Mouse (Mus musculus): ENCODE results near the gene Olfr993.

Olfr993 gene

DNA sequence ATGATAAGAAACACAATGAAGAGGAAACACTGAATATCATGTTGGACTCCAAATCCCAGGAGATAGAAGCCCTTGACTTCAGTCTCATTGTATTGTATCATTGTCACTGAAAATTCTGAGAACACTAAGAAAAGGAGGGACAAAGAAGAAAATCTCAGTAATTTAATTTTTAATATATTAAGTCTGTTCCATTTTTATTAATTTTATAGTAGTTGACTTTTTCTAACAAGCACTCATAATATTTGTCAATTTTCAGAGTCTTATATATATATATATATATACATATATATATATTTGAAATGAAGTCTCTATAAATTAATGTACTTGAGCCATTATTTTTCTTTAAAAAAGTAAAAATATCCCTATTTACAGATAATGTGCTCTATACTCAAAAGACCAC lies at the start of gene Olfr993:
Gene Olfr993 (minus strand): TSS at position 101 of the 400 bp plus-strand sequence.
- no peak for DNase-seq (ENCODE audit: low spot score)

DNA sequence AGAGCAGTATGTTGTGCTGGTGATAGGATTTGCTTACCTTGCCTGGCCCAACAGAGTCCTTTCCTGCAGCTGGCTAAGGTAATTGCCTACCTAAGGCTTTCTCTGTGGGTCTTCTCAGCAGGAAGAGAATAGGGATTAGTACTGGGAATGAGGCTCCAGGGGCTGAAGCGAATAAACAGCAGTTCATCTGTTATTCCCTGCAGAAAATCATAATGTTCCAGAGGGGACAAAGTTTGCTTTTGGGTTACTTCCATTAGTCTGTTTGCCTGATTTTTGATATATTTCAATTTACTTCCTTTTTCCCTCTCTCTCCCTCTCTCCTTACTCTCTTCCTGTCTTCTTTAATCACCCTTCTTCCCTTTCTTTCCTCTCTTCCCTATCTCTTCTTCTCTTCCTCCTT lies 28.9 kb upstream of the Olfr993 start, which contains the start of gene Olfr995:
Gene Olfr995 (minus strand): TSS at position 101 of the 400 bp plus-strand sequence.
- no peak for DNase-seq (ENCODE audit: low spot score)

DNA sequence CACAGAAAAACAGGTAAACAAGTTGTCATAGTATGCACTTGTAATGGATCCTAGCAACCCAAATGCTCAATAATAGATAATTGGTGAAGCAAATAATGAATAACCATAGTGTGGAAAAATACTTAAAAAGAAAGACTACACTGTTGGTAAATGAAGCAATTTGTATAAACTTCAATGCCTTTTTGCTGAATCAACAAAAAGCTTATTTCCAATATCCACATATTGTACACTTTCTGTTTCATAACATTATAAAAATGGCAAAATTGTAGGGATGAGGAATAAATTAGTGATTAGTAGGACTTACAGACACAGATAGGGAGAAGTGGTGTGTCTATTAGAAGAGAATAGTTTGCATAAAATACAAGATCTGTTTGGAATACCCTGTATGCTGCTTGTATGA lies 27.9 kb upstream of the Olfr993 start:
- no peak for DNase-seq (ENCODE audit: low spot score)

DNA sequence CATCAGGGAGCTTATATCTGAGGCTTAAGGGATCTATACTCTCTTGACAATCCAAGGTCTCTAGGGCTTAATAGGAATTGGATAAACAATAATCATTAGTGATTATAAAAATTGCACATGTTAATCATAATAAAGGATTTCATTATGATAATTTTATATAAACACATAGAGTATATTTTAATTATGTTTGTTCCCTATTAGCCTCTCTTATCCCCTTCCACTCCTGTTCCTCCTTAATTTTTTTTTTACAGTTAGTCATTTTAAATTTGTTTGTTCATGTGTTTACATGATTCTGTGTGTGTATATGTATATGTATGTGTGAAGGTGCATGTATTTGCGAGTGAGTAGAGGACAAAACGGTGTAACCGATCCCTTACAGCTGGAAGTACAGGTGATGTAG lies 21.7 kb upstream of the Olfr993 start, which contains the start of gene Olfr994:
Gene Olfr994 (minus strand): TSS at position 101 of the 400 bp plus-strand sequence.
- DNase-seq (ENCODE audit: low spot score), result no peak

DNA sequence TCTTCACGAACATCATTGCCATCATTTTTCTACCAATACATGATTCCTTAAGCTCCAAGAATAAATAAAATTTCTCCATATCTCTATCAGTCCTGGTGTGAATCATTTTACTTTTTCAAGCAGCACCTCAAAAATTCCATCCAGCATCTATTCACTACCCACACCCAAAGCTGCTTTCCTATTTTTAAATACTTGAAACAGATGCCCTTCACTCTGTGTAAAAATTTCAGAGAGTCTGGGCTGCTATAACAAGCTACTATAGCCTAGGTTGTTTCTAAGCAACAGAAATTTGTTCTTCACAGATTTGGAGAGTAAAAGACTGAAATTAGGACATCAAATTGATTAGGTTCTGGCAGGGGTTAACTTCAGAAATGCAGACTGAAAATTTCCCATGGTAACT lies 11.2 kb upstream of the Olfr993 start:
- no peak for DNase-seq (ENCODE audit: low spot score)

DNA sequence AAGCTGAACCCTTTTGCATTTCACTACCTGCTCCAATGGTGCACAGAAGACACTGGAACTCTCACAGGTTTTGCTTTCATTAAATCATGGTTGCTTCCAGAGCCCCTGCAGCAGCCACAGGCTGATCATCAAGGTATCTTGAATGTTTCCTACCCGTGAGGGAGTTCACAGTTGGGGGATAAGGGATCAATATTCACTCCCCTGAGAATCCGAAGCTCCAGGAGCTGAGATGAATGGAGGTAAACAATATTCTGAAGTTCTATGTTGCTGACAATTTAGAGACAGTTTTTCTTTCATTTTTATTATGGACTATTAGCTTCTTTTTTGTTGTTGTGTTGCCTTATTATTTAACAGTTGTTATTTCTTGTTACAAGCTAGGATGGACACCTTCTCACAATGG lies 5.3 kb downstream of the Olfr993 start, which contains the start of gene Olfr992:
Gene Olfr992 (minus strand): TSS at position 101 of the 400 bp plus-strand sequence.
- DNase-seq (ENCODE audit: low spot score), result no peak
